Mouse (Mus musculus) C2C12 (cell line): ENCODE measurements at regions not wholly inside any gene's neighbourhood (a gene's known extent, or its start where the extent isn't known, plus 50 kb on each side); places are given as distances from the start of the nearest gene placed in this dataset.

Source experiments
- H3K27me3 ChIP-seq: one replicate; pipeline ENCODE4 v1.6.1; 2011; ENCODE audit not compliant: control insufficient read depth, insufficient read depth, insufficient read length
- H3K36me3 ChIP-seq: one replicate; pipeline ENCODE4 v1.6.1; 2011; ENCODE audit not compliant: control insufficient read depth, insufficient read depth
- H3K4me3 ChIP-seq: one replicate; pipeline ENCODE4 v1.5.1; 2011; ENCODE audit warnings: mild to moderate bottlenecking, control low read depth; ENCODE audit not compliant: poor library complexity, insufficient read depth, severe bottlenecking
- H3K79me2 ChIP-seq: one replicate; pipeline ENCODE4 v1.6.1; 2011; ENCODE audit not compliant: control insufficient read depth, insufficient read depth
- H3K79me3 ChIP-seq: one replicate; pipeline ENCODE4 v1.6.1; 2011; ENCODE audit warnings: low read depth, control low read depth
- H3ac ChIP-seq: one replicate; pipeline ENCODE3; 2011; ENCODE audit warnings: low read depth; ENCODE audit not compliant: control insufficient read depth, insufficient read length
- CEBPB ChIP-seq: IDR thresholded peaks from one replicate; pipeline ENCODE4 v1.6.1; 2011; ENCODE audit warnings: low read depth, mild to moderate bottlenecking, control low read depth, moderate library complexity
- CTCF ChIP-seq: IDR thresholded peaks from one replicate; pipeline ENCODE4 v1.5.1; 2011; ENCODE audit not compliant: control insufficient read depth, insufficient read depth, insufficient read length
- FOSL1 ChIP-seq: IDR thresholded peaks from one replicate; pipeline ENCODE4 v1.8.0; 2011; ENCODE audit warnings: mild to moderate bottlenecking, low read length; ENCODE audit not compliant: poor library complexity, insufficient read depth, severe bottlenecking
- MAX ChIP-seq: IDR thresholded peaks from one replicate; pipeline ENCODE4 v1.6.1; 2011; ENCODE audit warnings: mild to moderate bottlenecking, control low read depth
- MYOD1 ChIP-seq: IDR thresholded peaks from one replicate; pipeline ENCODE4 v1.6.1; 2011; ENCODE audit warnings: low read depth; ENCODE audit not compliant: control insufficient read depth, insufficient read length
- MYOG ChIP-seq: IDR thresholded peaks from one replicate; pipeline ENCODE4 v1.6.1; 2011; ENCODE audit not compliant: control insufficient read depth, insufficient read length; ENCODE audit errors: extremely low read depth
- USF1 ChIP-seq: IDR thresholded peaks from one replicate; pipeline ENCODE4 v1.6.1; 2011; ENCODE audit warnings: low read depth, mild to moderate bottlenecking, control low read depth, moderate library complexity

- H3K36me3 ChIP-seq = no peaks in the 10 kb centered on the region
- no peak for TF ChIP-seq MYOD1
- no peak for TF ChIP-seq CTCF
- TF ChIP-seq MYOG = no peak
- no peak for TF ChIP-seq CEBPB
- TF ChIP-seq MAX = no peak
- no peak for TF ChIP-seq USF1
- TF ChIP-seq FOSL1 = no peak
- H3K79me2 ChIP-seq = no peaks in the 10 kb centered on the region
- H3K4me3 ChIP-seq = no peak overlapping the region
- H3ac ChIP-seq = no peak overlapping the region
- H3K27me3 ChIP-seq = no peaks in the 10 kb centered on the region
- H3K79me3 ChIP-seq = no peaks in the 10 kb centered on the region
Observed at GRCm38 (mm10) chr7:71541467-71541866, 190.2 kb upstream of the Gm10295 start.

GRCm38 (mm10) chr7:71533109-71533508 lies 181.8 kb upstream of the Gm10295 start:
- no peak for TF ChIP-seq CTCF
- no peak for TF ChIP-seq MYOG
- no peak for TF ChIP-seq MYOD1
- TF ChIP-seq USF1 = no peak
- H3K79me3 ChIP-seq = no peaks in the 10 kb centered on the region
- no peaks in the 10 kb centered on the region for H3K36me3 ChIP-seq
- no peaks in the 10 kb centered on the region for H3K27me3 ChIP-seq
- no peaks in the 10 kb centered on the region for H3K79me2 ChIP-seq
- H3ac ChIP-seq = no peak overlapping the region
- no peak overlapping the region for H3K4me3 ChIP-seq

- Histone ChIP-seq H3K79me2 (no peaks in the 10 kb centered on the region), H3K27me3 (no peaks in the 10 kb centered on the region), H3K4me3 (no peak overlapping the region), H3ac (no peak overlapping the region), H3K79me3 (no peaks in the 10 kb centered on the region), H3K36me3 (no peaks in the 10 kb centered on the region)
- no peak for TF ChIP-seq MAX
- TF ChIP-seq MYOD1 = no peak
- TF ChIP-seq CTCF = no peak
- TF ChIP-seq CEBPB = no peak
- no peak for TF ChIP-seq USF1
- TF ChIP-seq MYOG = no peak
- no peak for TF ChIP-seq FOSL1
Observed at GRCm38 (mm10) chr7:71531496-71531895, 180.2 kb upstream of the Gm10295 start.

- no peak overlapping the region for H3K4me3 ChIP-seq
- TF ChIP-seq MYOG (no peak), FOSL1 (no peak), USF1 (no peak), MYOD1 (no peak), CEBPB (no peak), MAX (no peak), CTCF (no peak)
- H3ac ChIP-seq = no peak overlapping the region
- H3K27me3 ChIP-seq = no peaks in the 10 kb centered on the region
- no peaks in the 10 kb centered on the region for H3K36me3 ChIP-seq
- no peaks in the 10 kb centered on the region for H3K79me2 ChIP-seq
- H3K79me3 ChIP-seq = no peaks in the 10 kb centered on the region
Observed at GRCm38 (mm10) chr7:71530922-71531321, 179.6 kb upstream of the Gm10295 start.

- no peak overlapping the region for H3ac ChIP-seq
- no peaks in the 10 kb centered on the region for H3K79me2 ChIP-seq
- H3K79me3 ChIP-seq = no peaks in the 10 kb centered on the region
- H3K36me3 ChIP-seq = no peaks in the 10 kb centered on the region
- no peaks in the 10 kb centered on the region for H3K27me3 ChIP-seq
- no peak for TF ChIP-seq MYOD1
- no peak for TF ChIP-seq MYOG
- TF ChIP-seq USF1 = no peak
- TF ChIP-seq MAX = no peak
- TF ChIP-seq FOSL1 = no peak
- no peak for TF ChIP-seq CTCF
- no peak for TF ChIP-seq CEBPB
- H3K4me3 ChIP-seq = no peak overlapping the region
Observed at GRCm38 (mm10) chr7:71526152-71526551, 174.9 kb upstream of the Gm10295 start.

- Histone ChIP-seq H3K27me3 (no peaks in the 10 kb centered on the region), H3K79me2 (no peaks in the 10 kb centered on the region), H3K79me3 (no peaks in the 10 kb centered on the region), H3K4me3 (no peak overlapping the region), H3ac (no peak overlapping the region), H3K36me3 (no peaks in the 10 kb centered on the region)
- no peak for TF ChIP-seq FOSL1
- no peak for TF ChIP-seq CEBPB
- no peak for TF ChIP-seq CTCF
- no peak for TF ChIP-seq USF1
Observed at GRCm38 (mm10) chr7:71524577-71525126, 173.4 kb upstream of the Gm10295 start.
